Mouse (Mus musculus) activated CD4-positive, CD25-positive, alpha-beta regulatory T cell, adult 4 months (primary cell): ENCODE data around the gene Cdk2. TPM values are rescaled to one million over a fixed set of nuclear protein-coding genes. Genes with fewer than 3 reads are reported as not detected.
"Not testable (repeated sequence)": the region's sequence is repeated elsewhere in the genome, so short reads cannot be mapped to it uniquely, and the experiment has no call there.

Experiments used
- ATAC-seq: one replicate; pipeline ENCODE4 v1.8.0; 2017
- polyA plus RNA-seq, 2 experiments: library from polyadenylated mRNA; unstranded; fragments of 100-300 nt; shearing (Covaris generic); gene quantifications; one replicate each; pipeline ENCODE4 v1.2.1; 2017

The Cdk2 gene
- polyA plus RNA-seq, result 10 to 100 TPM; 24.0 to 29.2 TPM

GRCm38 (mm10) chr10:128704491-128705316 lies at the start of gene Cdk2:
TSS of gene Cdk2 (minus strand) at chr10:128705031.
- ATAC-seq, result peak; percentile 76

GRCm38 (mm10) chr10:128748252-128748864 lies 43.5 kb upstream of the Cdk2 start:
- ATAC-seq, result peak; percentile 30

GRCm38 (mm10) chr10:128747646-128748251 lies 42.9 kb upstream of the Cdk2 start, which contains the start of gene Pym1:
TSS of gene Pym1 (plus strand) at chr10:128747889.
- peak; percentile 21 for ATAC-seq

- no peak for ATAC-seq
Observed at GRCm38 (mm10) chr10:128746972-128747645, 42.3 kb upstream of the Cdk2 start.

- ATAC-seq, result peak; percentile 60
Observed at GRCm38 (mm10) chr10:128745946-128746613, 41.2 kb upstream of the Cdk2 start.

GRCm38 (mm10) chr10:128744680-128745601 lies 40.1 kb upstream of the Cdk2 start, which contains the start of gene Dgka:
TSS of gene Dgka (minus strand) at chr10:128744855.
- peak; percentile 25 for ATAC-seq

- ATAC-seq, result no peak
Observed at GRCm38 (mm10) chr10:128744211-128744610, 39.4 kb upstream of the Cdk2 start.

GRCm38 (mm10) chr10:128743791-128744191 lies 39.0 kb upstream of the Cdk2 start:
- no peak for ATAC-seq

GRCm38 (mm10) chr10:128743235-128743634 lies 38.4 kb upstream of the Cdk2 start:
- no peak for ATAC-seq

GRCm38 (mm10) chr10:128742616-128743015 lies 37.8 kb upstream of the Cdk2 start:
- ATAC-seq, result no peak

- no peak for ATAC-seq
Observed at GRCm38 (mm10) chr10:128740296-128740695, 35.5 kb upstream of the Cdk2 start.

GRCm38 (mm10) chr10:128737435-128737834 lies 32.6 kb upstream of the Cdk2 start:
- no peak for ATAC-seq

GRCm38 (mm10) chr10:128731992-128732391 lies 27.2 kb upstream of the Cdk2 start:
- no peak for ATAC-seq

GRCm38 (mm10) chr10:128731002-128731433 lies 26.2 kb upstream of the Cdk2 start:
- no peak for ATAC-seq

- no peak for ATAC-seq
Observed at GRCm38 (mm10) chr10:128728059-128728458, 23.2 kb upstream of the Cdk2 start.

- ATAC-seq, result not testable (repeated sequence)
Observed at GRCm38 (mm10) chr10:128725466-128725865, 20.6 kb upstream of the Cdk2 start.

GRCm38 (mm10) chr10:128715559-128716537 lies 11.0 kb upstream of the Cdk2 start:
- ATAC-seq, result peak; percentile 76

GRCm38 (mm10) chr10:128711318-128711717 lies 6.5 kb upstream of the Cdk2 start:
- not testable (repeated sequence) for ATAC-seq

GRCm38 (mm10) chr10:128705317-128705693 lies 474 bp upstream of the Cdk2 start:
- peak; percentile 26 for ATAC-seq

- no peak for ATAC-seq
Observed at GRCm38 (mm10) chr10:128703895-128704294, 936 bp downstream of the Cdk2 start, which contains the start of gene Pmel. TSS of gene Pmel (plus strand) at chr10:128704195.
